Mouse (Mus musculus): Measurements from ENCODE around the gene Rsrp1. TPM values are rescaled to one million over a fixed set of nuclear protein-coding genes. Genes with fewer than 3 reads are reported as not detected.
A peak's percentile ranks its signal among the peaks of the same experiment; 100 is the strongest.

Gene Rsrp1
- polyA plus RNA-seq (2015; fragmentation: Nextera tagmentation; extraction: Ambion mirVana) = 375 and 409 TPM in 2 replicates

- ATAC-seq (replicated peaks; ENCODE audit: low FRiP score, low read depth) (peak; percentile 94), DNase-seq (ENCODE audit: low spot score) (peak; percentile 99)
- Histone ChIP-seq H3K4me3 (replicated peaks; ENCODE audit: low read depth, low read length) (peak within 1 kb of the TSS; percentile 99), H3K36me3 (ENCODE audit: insufficient read depth, low read length) (peaks cover 29% of the 10 kb centered on the region), H3K4me2 (ENCODE audit: low read length) (peak within 1 kb of the TSS; percentile 86), H3K4me1 (replicated peaks; ENCODE audit: insufficient read depth, low read length) (peaks cover 8% of the 10 kb centered on the region; the same call in 1 of the 2 replicates), H3K27ac (peak within 1 kb of the TSS; percentile 96), H3K9me3 (replicated peaks; ENCODE audit: low read length) (no peaks in the 10 kb centered on the region), H3K27me3 (ENCODE audit: insufficient read depth, low read length) (no peaks in the 10 kb centered on the region), H3K9ac (ENCODE audit: low read depth, low read length) (peak within 1 kb of the TSS; percentile 97)
- no peak for TF ChIP-seq CTCF (IDR thresholded peaks at IDR 0.05; ENCODE audit: low read depth)
- under 1% methylated on average over 64 of the region's 64 CpGs for WGBS
These were observed at the start of gene Rsrp1 for GRCm38 (mm10) chr4:134923258-134924018. Gene Rsrp1 (plus strand): TSS chr4:134923592.

- no peak overlapping the region for H3K4me2 ChIP-seq (ENCODE audit: low read length)
- no peak overlapping the region for H3K4me3 ChIP-seq (replicated peaks; ENCODE audit: low read depth, low read length)
- no peaks in the 10 kb centered on the region for H3K4me1 ChIP-seq (replicated peaks; ENCODE audit: insufficient read depth, low read length)
- TF ChIP-seq CTCF (IDR thresholded peaks at IDR 0.05; ENCODE audit: low read depth) = no peak
- no peaks in the 10 kb centered on the region for H3K36me3 ChIP-seq (ENCODE audit: insufficient read depth, low read length)
- ATAC-seq (replicated peaks; ENCODE audit: low FRiP score, low read depth) (no peak), DNase-seq (ENCODE audit: low spot score) (no peak)
- WGBS = 73% methylated on average over 9 of the region's 9 CpGs
- no peak overlapping the region for H3K27ac ChIP-seq
- no peaks in the 10 kb centered on the region for H3K27me3 ChIP-seq (ENCODE audit: insufficient read depth, low read length)
- no peak overlapping the region for H3K9ac ChIP-seq (ENCODE audit: low read depth, low read length)
- H3K9me3 ChIP-seq (replicated peaks; ENCODE audit: low read length) = no peaks in the 10 kb centered on the region
These were observed 47.2 kb upstream of the Rsrp1 start for GRCm38 (mm10) chr4:134876171-134876570.

DNA sequence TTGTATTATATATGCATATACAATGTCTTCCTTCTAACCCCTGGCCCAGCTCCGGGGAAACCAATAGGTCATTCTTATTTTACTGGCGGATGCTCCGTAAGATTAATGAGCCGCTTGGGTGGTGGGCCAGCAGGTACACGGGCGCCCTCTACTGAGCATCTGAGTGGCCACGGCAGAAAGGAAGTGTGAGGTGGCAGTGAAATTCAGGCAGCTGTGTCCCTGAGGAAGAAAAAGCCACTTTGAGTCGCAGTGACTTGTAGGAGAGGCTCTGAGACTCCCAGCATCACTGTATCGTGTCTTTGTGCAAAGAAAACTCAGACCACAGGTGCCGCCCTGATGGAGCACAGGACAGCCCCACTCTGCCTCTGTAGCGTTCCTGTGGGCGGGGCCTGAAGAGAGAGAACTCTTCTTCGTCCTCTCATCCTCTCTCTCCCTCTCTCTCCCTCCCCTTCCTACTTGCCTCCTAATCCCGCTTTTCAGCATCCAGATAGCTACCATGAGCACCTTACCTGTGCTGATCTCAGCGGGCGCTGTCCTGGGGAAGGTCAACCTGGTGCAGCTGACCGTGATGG, 43.9 kb upstream of the Rsrp1 start:
- whole genome bisulfite sequencing = 5% methylated on average over 17 of the region's 17 CpGs
- Histone ChIP-seq H3K27me3 (ENCODE audit: insufficient read depth, low read length) (no peaks in the 10 kb centered on the region), H3K4me3 (replicated peaks; ENCODE audit: low read depth, low read length) (peak overlapping the region; percentile 10), H3K4me1 (replicated peaks; ENCODE audit: insufficient read depth, low read length) (no peaks in the 10 kb centered on the region), H3K4me2 (ENCODE audit: low read length) (peak overlapping the region; percentile 52), H3K9ac (ENCODE audit: low read depth, low read length) (no peak overlapping the region), H3K27ac (no peak overlapping the region), H3K36me3 (ENCODE audit: insufficient read depth, low read length) (no peaks in the 10 kb centered on the region), H3K9me3 (replicated peaks; ENCODE audit: low read length) (no peaks in the 10 kb centered on the region)
- peak; percentile 88 for DNase-seq (ENCODE audit: low spot score)
- TF ChIP-seq CTCF (IDR thresholded peaks at IDR 0.05; ENCODE audit: low read depth) = peak; percentile 87
- 0 out of 2 replicates have a peak, but pooled peaks have one; percentile 40 for ATAC-seq (replicated peaks; ENCODE audit: low FRiP score, low read depth)

DNA sequence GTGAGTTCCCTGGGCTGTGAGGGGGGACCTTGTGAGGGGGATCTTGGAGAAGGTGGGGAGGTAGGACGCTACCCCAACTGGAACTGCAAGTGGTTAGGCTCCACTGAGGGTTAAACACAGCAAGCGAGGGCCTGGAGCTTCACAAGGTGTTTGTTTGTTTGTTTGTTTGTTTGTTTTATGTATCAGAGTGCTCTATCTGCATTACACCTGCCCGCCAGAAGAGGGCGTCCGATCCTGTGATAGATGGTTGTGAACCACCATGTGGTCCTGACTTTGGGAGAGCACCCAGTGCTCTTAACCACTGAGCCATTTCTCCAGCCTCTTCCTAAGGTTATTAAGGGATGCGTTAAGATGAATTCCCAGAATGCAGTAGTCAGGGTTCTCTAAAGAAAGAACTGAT, 43.4 kb upstream of the Rsrp1 start:
- Histone ChIP-seq H3K27me3 (ENCODE audit: insufficient read depth, low read length) (no peaks in the 10 kb centered on the region), H3K4me2 (ENCODE audit: low read length) (peak overlapping the region; percentile 52), H3K36me3 (ENCODE audit: insufficient read depth, low read length) (no peaks in the 10 kb centered on the region), H3K4me3 (replicated peaks; ENCODE audit: low read depth, low read length) (peak overlapping the region; percentile 10; the same call in 1 of the 2 replicates), H3K9me3 (replicated peaks; ENCODE audit: low read length) (no peaks in the 10 kb centered on the region), H3K27ac (no peak overlapping the region), H3K9ac (ENCODE audit: low read depth, low read length) (no peak overlapping the region), H3K4me1 (replicated peaks; ENCODE audit: insufficient read depth, low read length) (no peaks in the 10 kb centered on the region)
- ATAC-seq (replicated peaks; ENCODE audit: low FRiP score, low read depth) = no peak
- no peak for DNase-seq (ENCODE audit: low spot score)
- 42% methylated on average over 6 of the region's 6 CpGs for WGBS
- TF ChIP-seq CTCF (IDR thresholded peaks at IDR 0.05; ENCODE audit: low read depth) = peak; percentile 57; the same call in 1 of the 2 replicates

DNA sequence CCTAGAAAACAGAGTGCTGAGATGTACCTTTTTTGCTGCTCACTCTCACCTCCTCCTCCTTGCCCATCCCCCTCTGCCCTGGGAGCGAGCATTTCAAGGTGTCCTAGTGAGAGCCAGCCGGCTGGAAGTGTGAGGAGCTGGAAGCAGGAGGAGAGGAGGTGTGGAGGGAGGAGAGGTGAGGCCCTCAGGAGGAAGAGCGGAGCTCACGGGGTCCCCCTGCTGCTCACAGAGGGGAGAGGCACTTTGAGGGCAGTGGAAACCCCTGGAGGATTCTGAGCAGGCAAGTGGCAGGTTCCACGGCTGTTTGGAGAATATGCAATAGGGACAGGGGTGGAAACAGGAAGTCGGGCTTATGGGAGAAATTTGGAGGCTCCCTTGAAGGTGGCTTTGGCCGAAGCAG, 40.1 kb upstream of the Rsrp1 start:
- Histone ChIP-seq H3K27me3 (ENCODE audit: insufficient read depth, low read length) (no peaks in the 10 kb centered on the region), H3K27ac (no peak overlapping the region), H3K4me1 (replicated peaks; ENCODE audit: insufficient read depth, low read length) (no peaks in the 10 kb centered on the region), H3K36me3 (ENCODE audit: insufficient read depth, low read length) (no peaks in the 10 kb centered on the region), H3K9me3 (replicated peaks; ENCODE audit: low read length) (no peaks in the 10 kb centered on the region), H3K9ac (ENCODE audit: low read depth, low read length) (no peak overlapping the region), H3K4me2 (ENCODE audit: low read length) (no peak overlapping the region), H3K4me3 (replicated peaks; ENCODE audit: low read depth, low read length) (no peak overlapping the region)
- WGBS = 29% methylated on average over 7 of the region's 7 CpGs
- peak; percentile 68 for TF ChIP-seq CTCF (IDR thresholded peaks at IDR 0.05; ENCODE audit: low read depth)
- ATAC-seq (replicated peaks; ENCODE audit: low FRiP score, low read depth) (no peak), DNase-seq (ENCODE audit: low spot score) (peak; percentile 57)

DNA sequence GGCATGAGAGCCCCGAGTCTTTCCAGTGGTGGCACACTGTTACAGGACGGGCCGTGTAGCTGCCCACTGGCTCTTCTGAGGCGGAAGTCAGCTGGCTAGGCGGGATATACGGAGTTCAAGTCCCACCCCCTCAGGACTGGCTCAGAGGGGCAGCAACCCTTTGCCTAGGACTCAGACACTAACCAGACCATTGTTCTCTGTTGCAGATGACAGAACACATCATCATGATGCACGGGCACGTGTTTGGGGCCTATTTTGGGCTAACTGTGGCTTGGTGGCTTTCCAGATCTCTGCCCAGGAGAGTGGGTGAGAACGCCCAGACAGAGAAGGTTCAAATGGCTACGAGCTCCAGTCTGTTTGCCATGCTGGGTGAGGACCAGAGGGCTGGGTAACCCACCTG, 39.6 kb upstream of the Rsrp1 start:
- Histone ChIP-seq H3K4me2 (ENCODE audit: low read length) (no peak overlapping the region), H3K9ac (ENCODE audit: low read depth, low read length) (no peak overlapping the region), H3K4me1 (replicated peaks; ENCODE audit: insufficient read depth, low read length) (no peaks in the 10 kb centered on the region), H3K36me3 (ENCODE audit: insufficient read depth, low read length) (no peaks in the 10 kb centered on the region), H3K9me3 (replicated peaks; ENCODE audit: low read length) (no peaks in the 10 kb centered on the region), H3K4me3 (replicated peaks; ENCODE audit: low read depth, low read length) (no peak overlapping the region), H3K27me3 (ENCODE audit: insufficient read depth, low read length) (no peaks in the 10 kb centered on the region), H3K27ac (no peak overlapping the region)
- DNase-seq (ENCODE audit: low spot score) = no peak
- no peak for ATAC-seq (replicated peaks; ENCODE audit: low FRiP score, low read depth)
- no peak for TF ChIP-seq CTCF (IDR thresholded peaks at IDR 0.05; ENCODE audit: low read depth)
- WGBS = 88% methylated on average over 10 of the region's 10 CpGs

Measured in kidney, postnatal 0 days (tissue).